Mouse (Mus musculus) stomach, postnatal 0 days (tissue): ENCODE data around the gene Thop1.
A peak's percentile ranks its signal among the peaks of the same experiment; 100 is the strongest.

Experiments used
- CTCF ChIP-seq: IDR thresholded peaks from 2 replicates; pipeline ENCODE4 v1.5.1; 2016; ENCODE audit warnings: antibody characterized with exemption, low read depth, mild to moderate bottlenecking, moderate library complexity
- EP300 ChIP-seq: optimal IDR thresholded peaks from 2 replicates; pipeline ENCODE3; 2016; ENCODE audit warnings: antibody characterized with exemption

GRCm38 (mm10) chr10:81073464-81073863 is 3.6 kb downstream of the Thop1 start:
- TF ChIP-seq CTCF (peak; percentile 78), EP300 (no peak)
